Mouse (Mus musculus) megakaryocyte progenitor cell, adult 5-6 weeks (primary cell): ENCODE results near the gene Tspan31. TPM values are rescaled to one million over a fixed set of nuclear protein-coding genes. Genes with fewer than 3 reads are reported as not detected.

Source experiments
- ATAC-seq: replicated peaks from 2 replicates; pipeline ENCODE4 v1.8.0; 2016; ENCODE audit warnings: mild to moderate bottlenecking, moderate TSS enrichment, inconsistent platforms; ENCODE audit not compliant: poor library complexity
- total RNA-seq, 2 experiments: library from RNA; stranded (forward) in 1 of 2; stranded (reverse) in 1 of 2; fragments of 157-497, 149-512 nt in 1 of 2; fragments of 200-1000 nt in 1 of 2; gene quantifications; 2 replicates each; pipeline versions ENCODE4 v1.2.3 to v1.2.4; 2015 to 2017

Tspan31 gene
- total RNA-seq (2015) (93.8 and 97.5 TPM in 2 replicates), total RNA-seq (2017) (67.2 and 73.0 TPM in 2 replicates)

DNA sequence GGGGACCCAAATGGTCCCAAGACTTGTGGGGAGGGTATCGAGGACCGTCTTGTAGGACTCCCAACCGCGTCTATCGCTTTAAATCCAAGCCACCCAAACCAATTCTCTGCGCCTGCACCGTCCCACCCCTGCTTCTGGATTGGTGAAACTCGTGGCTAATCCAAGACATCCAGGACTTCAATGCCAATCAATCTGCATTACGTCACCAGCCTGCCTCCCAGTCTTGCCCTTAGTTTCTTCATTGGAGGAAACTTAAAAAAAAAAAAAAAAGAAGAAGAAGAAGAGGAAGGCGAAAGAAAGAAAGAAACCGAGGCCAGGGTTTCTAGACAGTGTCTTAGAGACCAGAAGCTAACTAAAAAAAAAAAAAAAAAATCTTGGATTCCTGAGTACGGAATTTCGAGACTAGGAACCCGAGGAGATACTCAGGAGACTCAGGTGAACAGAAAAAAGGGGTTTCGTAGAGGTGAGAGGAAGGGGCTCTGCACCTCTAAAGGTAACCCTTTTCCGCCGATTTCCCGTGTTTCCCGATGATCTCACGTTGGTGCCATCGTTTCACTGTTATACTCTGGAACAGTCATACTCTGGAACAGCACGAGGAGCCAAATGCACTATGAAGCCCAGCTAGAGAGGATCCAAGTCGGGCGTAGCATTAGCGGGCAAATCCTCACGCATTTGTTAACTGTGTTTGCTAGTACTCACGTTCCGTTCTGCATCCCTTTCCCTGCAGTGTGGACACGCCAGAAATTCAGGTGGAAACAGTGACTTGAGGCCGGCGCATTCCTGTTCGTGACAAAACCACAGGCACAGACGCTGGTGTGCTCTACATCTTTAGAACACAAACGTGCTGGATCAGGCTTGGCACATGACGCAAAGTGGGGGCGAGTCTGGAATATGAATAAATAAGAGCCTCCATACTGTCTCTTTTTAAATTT is at the start of gene Tspan31:
Gene Tspan31, minus strand, starts transcription at position 75 of the 932 bp plus-strand sequence.
- peak; percentile 78 for ATAC-seq

DNA sequence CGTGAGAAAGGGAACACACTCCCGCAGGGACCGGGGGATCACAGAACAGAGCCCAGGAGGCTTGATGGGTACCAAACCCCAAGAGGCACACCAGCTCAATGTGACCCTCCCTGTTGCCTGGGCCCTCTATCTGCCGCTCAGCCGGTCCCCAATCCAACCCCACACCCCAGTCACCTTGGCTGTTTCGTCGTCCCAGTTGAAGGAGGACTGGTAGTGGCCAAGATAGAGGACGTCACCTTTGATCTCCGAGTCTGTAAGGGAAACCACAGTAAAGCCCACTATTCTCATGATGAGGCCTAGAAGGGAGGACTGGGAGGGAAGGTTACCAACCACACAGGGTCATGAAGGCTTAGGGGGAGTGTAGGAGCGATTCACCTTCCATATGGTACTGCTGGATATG is 49.2 kb upstream of the Tspan31 start:
- no peak for ATAC-seq

DNA sequence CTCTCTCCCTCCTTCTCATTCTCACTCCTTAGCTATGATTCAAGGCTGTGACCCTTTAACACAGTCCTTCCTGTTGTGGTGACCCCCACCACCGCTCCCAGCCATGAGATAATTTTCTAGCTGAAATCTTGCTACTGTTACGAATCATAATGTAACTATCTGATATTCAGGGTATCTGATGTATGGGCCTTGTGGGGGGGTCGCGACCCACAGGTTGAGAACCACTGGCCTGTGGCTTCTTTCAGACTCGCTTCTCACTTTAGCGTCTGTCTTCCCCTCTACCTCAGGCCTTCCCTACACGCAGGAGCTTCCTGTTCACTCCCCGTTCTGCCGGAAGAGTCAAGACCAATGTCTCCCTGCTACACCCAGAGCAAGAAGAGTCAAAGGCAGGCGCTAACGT is 48.4 kb upstream of the Tspan31 start:
- no peak for ATAC-seq

DNA sequence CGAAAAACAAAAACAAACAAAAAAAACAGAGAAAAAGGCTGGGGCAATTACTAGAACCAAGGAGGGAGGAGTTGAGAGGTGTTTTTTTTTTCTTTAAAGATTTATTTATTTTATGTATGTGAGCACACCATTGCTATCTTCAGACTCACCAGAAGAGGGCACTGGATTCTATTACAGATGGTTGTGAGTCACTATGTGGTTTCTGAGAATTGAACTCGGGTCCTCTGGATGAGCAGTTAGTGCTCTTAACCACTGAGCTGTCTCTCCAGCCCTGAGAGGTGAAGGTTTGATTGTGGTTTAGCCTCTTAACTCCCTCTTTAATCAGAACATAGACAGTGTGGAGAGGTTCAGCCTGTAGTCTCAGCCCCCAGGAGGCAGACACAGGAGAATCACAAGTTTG is 45.0 kb upstream of the Tspan31 start:
- peak; percentile 30 for ATAC-seq

DNA sequence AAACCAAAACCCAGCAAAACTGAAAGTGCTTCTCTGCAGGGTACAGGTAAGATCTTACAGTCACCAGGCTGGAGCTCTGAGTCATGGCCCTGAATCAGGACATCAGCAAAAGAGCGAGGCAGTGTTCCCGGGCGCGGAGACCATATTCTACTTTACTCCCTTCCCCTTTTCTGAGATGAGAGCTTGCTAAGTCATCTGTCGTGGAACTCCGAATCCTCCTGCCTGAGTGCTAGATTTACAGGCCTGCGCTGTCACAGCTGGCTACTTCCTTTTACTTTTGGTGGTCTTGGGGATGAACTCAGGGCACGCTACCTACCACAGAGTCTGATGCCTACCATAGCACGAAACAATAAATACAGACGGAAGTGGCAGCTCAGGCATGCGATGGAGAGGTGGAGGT is 44.3 kb upstream of the Tspan31 start:
- peak; percentile 46 for ATAC-seq

DNA sequence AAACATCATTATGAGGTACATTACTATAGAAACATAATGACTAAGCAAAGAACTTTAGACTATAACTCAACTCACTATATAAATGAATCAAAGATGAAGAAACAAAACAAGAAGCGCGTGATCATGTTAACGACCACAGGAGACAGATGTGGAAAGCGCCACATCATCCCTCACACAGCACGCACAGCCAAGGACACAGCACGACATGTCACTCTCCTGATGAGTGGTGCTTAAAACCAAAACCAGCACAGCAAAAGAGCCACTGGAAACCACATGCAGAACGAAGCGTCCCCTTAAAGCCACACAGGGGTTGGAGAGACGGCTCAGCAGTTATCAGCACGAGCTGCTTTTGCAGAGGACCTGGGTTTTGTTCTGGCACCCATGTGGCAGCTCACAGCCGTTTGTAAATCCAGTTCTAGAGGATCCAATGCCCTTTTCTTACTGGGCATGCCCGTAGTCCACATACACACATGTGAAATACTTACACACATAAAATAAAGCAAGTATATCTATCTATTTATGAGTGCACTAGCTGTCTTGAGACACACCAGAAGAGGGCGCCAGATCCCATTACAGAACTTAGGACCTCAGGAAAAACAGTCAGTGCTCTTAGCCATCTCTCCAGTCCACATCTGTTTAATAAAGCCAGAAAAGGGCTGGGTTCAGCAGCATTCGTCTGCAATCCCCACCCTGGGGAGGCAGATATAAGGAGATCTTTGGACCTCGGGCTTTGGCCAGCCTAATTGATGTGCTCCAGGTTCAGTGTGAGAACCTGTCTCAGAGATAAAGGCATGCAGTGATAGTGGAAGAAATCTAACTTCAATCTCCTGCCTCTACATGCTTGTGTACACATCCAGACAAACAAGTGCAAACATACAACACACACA is 41.2 kb upstream of the Tspan31 start:
- ATAC-seq, result peak; percentile 52

DNA sequence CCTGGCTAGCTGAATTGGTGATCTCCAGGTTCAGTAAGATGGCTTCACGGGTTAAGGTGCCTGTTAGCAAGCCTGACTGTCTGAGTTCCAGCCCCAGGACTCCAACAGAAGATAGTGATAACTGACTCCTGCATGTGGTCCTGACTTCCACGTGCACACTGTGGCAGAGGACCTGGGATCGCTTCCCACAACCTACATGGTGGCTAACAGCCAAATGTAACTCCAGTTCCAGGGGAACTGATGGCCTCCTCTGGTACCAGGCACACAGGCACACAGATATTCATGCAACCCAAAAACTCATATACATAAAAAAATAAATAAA is 38.2 kb upstream of the Tspan31 start:
- peak; percentile 20 for ATAC-seq

DNA sequence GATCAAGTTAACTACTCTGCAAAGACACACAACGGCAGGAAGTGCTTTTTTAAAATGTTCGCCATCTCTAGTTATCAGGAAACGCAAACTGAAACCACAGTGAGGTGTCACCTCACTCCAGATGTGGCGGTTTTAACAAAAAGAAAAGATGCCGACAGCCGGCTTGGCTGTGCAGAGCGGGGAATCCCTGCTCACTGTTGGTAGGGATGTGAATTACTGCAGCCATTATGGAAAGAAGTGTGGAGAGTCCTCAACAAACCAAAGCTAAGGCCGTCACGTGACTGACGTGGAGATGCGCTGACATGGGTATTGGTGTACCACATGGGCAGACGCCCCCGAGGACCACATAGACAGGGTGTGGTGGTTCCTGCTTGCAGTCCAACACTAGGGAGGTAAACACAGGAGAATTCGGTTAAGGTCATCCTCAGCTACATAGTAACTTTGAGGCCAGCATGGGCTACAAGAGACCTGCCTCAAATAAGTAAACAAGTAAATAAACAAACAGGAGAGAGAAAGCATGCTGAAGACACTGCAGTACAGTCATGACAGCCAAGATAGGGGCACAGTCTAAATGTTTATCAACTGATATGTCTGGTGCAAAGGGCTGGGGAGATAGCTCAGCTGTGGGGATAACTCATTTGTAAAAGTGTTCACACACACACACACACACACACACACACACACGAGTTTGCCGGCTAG is 37.6 kb upstream of the Tspan31 start:
- peak; percentile 43 for ATAC-seq

DNA sequence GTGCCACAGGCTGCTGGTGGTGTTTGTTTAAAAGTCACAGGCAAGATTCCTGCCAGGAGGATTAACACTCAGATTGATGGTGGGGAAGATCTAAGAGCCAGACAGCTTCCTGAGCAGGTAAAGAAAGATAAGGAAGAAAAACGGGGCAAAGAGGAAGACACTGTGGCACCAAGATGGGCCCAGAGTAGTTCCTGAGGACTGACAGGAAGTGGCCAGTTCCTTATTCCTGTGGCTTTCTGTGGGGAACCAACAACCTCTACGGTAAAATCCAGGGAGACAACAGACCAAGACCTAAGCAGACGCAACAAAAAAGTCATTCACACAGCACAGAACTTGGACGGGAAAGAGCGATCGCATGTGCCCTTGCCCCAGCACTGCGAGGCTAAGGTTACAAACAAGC is 33.6 kb upstream of the Tspan31 start:
- peak; percentile 47 for ATAC-seq

DNA sequence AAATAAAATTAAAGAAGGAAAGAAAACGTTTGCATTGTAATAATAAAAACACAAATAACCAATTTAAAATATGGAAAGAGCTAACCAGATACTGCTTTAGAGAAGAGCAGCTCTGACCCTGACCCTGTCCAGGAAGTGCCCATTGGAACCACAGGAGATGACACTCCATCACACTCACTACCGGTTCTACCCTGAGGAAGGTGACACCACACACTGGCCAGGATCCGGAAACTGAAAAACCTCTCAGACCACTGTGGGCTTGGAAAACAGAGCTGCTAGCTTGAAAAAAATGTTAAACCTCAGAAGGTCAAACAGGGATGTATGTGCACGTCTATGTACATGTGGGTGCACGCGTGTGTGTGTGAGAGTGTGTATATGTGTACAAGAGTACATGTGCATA is 31.1 kb upstream of the Tspan31 start:
- peak; percentile 38 for ATAC-seq

DNA sequence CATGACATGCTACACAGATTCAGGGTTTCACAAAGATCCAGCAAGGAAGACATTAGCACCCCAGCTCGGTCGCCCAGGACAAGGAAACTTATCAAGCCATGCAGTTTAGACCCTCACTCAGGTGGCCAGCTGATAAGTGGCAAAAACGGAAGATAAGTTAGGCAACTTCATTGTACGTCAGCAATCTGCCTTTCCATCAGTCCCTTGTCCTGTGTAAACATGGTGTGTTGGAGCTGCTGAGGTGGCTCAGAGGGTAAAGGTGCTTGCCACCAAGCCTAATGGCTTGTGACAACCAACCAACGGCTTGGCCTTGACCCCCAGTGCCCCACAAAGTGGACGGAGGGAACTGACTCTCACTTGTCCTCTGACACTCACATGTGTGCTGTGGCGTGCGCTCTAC is 30.4 kb upstream of the Tspan31 start:
- ATAC-seq, result peak; percentile 40

DNA sequence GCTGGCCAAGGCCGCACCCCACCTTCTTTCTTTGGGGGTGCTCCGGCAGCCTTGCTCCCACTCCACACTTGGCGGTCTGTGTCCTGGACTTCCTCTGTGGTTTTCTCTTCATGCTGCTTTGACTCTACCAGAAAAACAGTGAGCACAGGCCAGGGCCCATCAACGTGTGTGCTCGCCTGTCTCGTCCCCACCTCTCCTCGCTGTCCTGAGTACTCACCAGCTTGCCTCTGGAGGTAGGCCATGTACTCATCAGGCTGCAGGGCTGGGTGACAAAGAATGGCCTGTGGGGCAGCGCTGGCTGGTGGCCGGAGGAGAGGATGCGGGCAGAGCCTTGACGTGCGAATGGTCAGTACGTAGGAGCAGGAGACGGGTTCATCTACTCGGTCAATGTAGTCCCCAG is 29.8 kb upstream of the Tspan31 start:
- ATAC-seq, result peak; percentile 7; the same call in 1 of the 2 replicates

DNA sequence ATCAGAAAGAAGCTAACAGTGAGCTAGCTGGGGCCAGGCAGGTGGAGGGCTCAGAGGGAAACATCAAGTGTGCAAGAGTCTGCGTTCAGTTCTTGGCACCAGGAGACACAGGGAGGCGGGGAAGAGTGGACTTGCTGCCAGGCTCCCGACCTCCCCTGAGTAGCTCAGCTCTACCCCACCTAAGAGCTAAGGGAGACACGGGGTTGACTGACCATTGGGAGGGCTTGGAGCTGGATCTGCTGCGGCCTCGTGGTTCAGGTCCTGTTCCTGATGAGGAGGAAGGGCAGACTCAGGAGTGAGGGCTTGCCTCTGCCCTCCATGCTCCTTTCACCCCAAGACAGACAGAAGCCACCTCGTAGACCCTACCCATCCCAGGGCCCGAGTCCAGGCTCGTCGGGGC is 29.1 kb upstream of the Tspan31 start:
- ATAC-seq, result no peak

DNA sequence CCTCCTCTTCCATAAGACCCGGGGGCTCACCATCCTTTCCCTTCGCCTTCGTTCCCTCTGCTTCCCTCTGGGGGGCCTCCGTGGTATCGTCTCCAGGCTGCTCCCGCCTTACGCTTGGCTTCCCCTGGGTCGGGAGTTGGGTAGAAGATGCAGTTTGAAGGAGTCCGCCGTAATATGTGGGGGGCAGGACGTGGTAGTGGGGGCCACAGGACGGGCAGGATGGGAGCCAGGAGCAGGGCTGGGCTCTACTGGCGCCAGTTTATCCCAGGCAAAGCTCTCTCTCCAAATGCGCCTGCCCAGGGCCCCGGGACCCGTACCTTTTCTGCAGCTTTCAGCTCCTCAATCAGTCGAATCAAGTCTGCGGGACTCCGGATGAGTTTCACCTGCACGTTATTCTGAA is 28.4 kb upstream of the Tspan31 start:
- no peak for ATAC-seq

DNA sequence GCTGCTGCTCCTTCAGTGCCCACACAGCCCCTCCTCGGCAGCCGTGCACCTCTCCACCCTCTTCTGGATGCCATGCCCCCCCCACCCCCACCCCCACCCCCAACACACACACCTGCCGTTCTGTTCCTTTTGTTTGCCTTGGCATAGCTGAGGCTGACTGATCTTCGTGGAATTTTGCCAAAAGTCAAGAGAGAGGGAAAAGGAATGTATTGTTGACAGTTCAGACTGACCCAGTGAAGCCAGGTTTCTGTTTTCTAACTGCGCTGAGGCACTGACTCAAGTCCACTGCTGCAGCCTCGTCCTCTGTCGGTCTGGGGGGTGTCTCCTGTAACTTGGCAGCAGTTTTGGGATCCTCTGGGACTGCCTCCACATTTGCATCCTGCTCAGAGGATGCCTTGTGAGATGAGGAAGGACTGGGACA is 24.3 kb upstream of the Tspan31 start:
- ATAC-seq, result no peak

DNA sequence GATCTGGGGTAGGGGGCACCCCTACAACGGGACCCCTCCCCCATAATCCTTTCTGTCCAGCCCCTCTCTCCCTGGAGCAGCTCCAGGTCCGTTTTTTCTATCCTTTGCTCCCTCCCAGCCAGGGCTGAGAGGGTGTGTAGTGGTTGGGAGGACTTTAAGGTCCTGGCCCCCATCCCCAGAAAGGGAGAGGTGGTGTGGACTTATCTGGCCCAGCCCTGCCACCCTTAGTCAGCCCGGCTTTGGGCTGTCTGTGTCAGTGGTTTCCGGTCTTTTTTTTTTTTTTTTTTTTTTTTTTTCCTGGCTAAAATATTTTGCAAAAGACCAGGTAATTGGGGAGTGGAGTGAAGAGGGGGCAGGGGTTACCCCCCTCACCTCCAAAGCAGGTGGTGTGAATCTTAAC is 22.7 kb upstream of the Tspan31 start:
- no peak; the same call in 1 of the 2 replicates for ATAC-seq

DNA sequence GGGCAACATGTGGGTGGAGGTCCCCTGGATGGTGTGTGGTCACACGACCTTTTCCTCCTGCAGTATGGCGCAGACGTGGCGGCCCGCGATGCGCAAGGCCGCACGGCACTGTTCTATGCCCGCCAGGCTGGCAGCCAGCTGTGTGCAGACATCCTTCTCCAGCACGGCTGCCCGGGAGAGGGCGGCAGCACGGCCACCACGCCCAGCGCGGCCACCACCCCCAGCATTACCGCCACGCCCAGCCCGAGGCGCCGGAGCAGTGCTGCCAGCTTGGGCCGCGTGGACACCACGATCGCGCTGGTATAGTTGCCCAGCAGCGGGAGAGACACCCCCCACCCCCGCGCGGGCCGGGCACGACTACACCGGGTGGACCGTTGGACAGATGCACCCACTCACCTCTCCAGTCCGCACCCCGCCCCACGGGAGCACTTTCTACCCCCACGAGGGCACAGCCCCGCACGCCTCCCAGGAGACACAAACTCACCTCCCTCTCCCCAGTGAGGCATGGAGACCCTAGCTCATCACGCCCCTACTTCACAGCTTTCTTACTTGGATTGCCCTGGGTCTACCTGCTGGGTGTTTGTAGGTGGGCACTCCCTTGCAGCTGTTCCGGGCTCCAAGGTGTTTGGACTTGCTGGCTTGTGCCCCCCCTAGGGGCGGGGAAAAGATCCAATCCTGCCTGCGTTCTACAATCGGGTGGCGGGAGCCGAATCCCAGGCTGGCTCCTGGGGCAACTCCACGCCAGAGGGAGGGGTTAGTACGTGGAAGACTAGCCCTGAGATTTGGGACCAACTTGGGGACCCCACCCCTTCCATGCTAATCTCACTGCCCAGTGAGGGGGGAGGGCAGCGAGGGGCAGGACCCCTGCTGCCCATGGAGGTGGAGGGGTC is 21.7 kb upstream of the Tspan31 start:
- ATAC-seq, result peak; percentile 15; the same call in 1 of the 2 replicates

DNA sequence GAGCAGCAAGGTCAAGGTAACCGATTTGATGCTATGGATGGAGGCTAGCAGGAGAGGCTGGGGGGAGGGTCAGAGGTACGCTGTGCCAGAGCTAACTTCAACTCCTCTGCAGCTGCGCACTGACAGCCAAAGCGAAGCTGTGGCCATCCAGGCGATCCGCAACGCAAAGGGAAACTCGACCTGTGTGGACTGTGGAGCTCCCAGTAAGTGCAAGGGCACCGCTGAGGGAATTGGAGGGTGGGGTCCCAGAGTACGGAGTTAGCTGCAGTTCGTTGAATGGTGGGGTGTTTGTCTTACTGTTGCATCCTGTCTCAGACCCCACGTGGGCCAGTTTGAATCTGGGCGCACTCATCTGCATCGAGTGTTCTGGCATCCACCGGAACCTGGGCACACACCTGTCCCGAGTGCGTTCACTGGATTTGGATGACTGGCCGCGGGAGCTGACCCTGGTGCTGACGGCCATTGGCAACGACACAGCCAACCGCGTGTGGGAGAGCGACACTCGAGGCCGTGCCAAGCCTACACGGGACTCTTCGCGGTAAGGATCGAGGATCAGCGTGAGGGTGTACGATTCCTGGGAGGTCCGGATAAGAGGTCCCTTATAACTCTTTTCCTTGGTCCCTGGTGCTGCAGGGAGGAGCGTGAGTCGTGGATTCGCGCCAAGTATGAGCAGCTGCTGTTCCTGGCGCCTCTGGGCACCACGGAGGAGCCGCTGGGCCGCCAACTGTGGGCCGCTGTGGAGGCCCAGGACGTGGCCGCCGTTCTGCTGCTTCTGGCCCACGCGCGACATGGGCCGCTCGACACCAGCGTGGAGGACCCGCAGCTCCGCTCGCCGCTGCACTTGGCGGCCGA is 20.7 kb upstream of the Tspan31 start:
- ATAC-seq, result no peak

DNA sequence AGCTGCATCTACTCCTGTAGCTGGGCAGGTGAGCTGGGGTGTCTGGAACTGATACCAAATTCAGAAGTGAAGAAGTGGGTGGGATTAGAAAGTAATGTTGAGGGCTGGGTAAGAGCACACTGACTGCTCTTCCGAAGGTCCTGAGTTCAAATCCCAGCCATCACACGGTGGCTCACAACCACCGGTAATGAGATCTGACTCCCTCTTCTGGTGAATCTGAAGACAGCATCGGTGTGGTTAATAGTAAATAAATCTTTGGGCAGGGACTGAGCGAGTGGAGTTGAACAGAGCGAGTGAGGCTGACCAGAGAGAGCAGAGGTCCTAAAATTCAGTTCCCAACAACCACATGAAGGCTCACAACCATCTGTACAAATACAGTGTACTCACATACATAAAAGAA is 15.6 kb upstream of the Tspan31 start:
- no peak for ATAC-seq
